Mouse (Mus musculus) hindbrain, embryonic 15.5 days (tissue): ENCODE measurements around the gene Osm. TPM values are rescaled to one million over a fixed set of nuclear protein-coding genes. Genes with fewer than 3 reads are reported as not detected.
A peak's percentile ranks its signal among the peaks of the same experiment; 100 is the strongest.

Source experiments
- ATAC-seq: fragments of 200-750 bp; cut with Nextera tagmentation; 2 replicates; pipeline ENCODE4 v1.8.0; 2017; ENCODE audit warnings: low read depth, moderate number of reproducible peaks, moderate TSS enrichment; ENCODE audit not compliant: low FRiP score
- H3K27ac ChIP-seq: fragments of 300-500 bp; sonication (generic); replicated peaks from 2 replicates; pipeline ENCODE4 v1.5.1; 2015; ENCODE audit warnings: mild to moderate bottlenecking, inconsistent platforms
- H3K27me3 ChIP-seq: fragments of 300-500 bp; sonication (generic); 2 replicates; pipeline ENCODE4 v1.6.1; 2015; ENCODE audit warnings: control low read depth, inconsistent platforms
- H3K36me3 ChIP-seq: fragments of 300-500 bp; sonication (generic); 2 replicates; pipeline ENCODE4 v1.6.1; 2015; ENCODE audit warnings: control low read depth, inconsistent platforms
- H3K4me1 ChIP-seq: fragments of 300-500 bp; sonication (generic); replicated peaks from 2 replicates; pipeline ENCODE4 v1.6.1; 2015; ENCODE audit warnings: control low read depth, inconsistent platforms
- H3K4me2 ChIP-seq: fragments of 300-500 bp; sonication (generic); 2 replicates; pipeline ENCODE4 v1.6.1; 2015; ENCODE audit warnings: moderate library complexity, mild to moderate bottlenecking, inconsistent platforms
- H3K4me3 ChIP-seq: fragments of 300-500 bp; sonication (generic); 2 replicates; pipeline ENCODE4 v1.5.1; 2015; ENCODE audit warnings: mild to moderate bottlenecking, inconsistent platforms
- H3K9ac ChIP-seq: fragments of 300-500 bp; sonication (generic); 2 replicates; pipeline ENCODE4 v1.6.1; 2015; ENCODE audit warnings: inconsistent platforms
- H3K9me3 ChIP-seq: fragments of 300-500 bp; sonication (generic); 2 replicates; pipeline ENCODE4 v1.6.1; 2016; ENCODE audit warnings: control low read depth, inconsistent platforms
- WGBS: fragments of 180-500 bp; shearing (Covaris S2); methylation state at CpG from one replicate; pipeline ENCODE4 v1.1.7; 2015; 5-methylcytosine and 5-hydroxymethylcytosine counted together
- polyA plus RNA-seq: library from polyadenylated mRNA; unstranded; fragments of >200 nt; fragmentation: Nextera tagmentation; extraction: Ambion mirVana; gene quantifications from 2 replicates; pipeline ENCODE4 v1.2.1, GENCODE M21; 2015

Osm gene
- polyA plus RNA-seq, 1 experiment from 2014 or later = not detected

DNA sequence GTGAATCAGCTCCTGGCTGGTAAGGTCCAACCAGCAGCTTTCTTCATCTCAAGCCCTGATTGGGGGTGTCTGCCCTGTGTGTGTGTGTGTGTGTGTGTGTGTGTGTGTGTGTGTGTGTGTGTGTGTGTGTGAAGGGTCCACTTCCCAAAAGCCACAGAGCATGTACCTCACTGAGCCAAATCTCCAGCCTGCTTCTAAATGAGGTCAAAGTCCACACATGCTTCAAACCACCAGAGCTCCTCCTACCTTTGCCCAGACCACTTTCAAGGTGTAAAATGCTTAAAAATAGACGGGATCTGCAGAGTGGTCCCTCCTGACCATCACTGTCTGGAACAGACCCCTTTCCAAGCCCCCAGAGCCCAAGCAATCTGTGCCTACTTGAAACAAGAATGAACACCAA, 27.1 kb downstream of the Osm start:
- H3K9me3 ChIP-seq = no peaks in the 10 kb centered on the region
- peaks cover 33% of the 10 kb centered on the region for H3K4me1 ChIP-seq
- peaks cover 32% of the 10 kb centered on the region for H3K27me3 ChIP-seq
- H3K4me2 ChIP-seq = no peak overlapping the region
- ATAC-seq = no peak
- 42% methylated on average over 1 of the region's 1 CpGs for WGBS
- H3K36me3 ChIP-seq = no peaks in the 10 kb centered on the region
- no peak overlapping the region for H3K4me3 ChIP-seq
- H3K9ac ChIP-seq = no peak overlapping the region
- H3K27ac ChIP-seq = no peak overlapping the region

DNA sequence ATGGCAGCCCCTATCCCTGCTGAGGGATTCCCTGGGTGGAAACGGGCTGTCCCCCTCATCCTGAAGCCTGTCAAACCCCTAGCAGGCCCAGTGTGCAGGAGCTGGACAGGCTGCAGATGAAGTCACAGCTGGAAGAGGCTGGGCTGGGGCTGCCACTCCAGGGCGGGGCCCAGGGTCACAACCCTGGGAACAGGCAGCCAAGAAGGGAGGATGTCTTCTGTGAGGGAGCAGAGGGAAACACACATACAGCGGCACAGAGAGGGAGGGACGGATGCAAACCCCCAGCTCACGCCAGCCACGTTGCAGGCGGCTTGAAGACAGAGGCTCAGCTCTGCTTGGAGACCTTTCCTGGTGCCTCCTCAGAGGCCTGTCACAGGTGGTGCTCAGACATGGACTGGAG, 27.8 kb downstream of the Osm start:
- ATAC-seq = no peak
- H3K4me3 ChIP-seq = no peak overlapping the region
- no peak overlapping the region for H3K27ac ChIP-seq
- H3K4me1 ChIP-seq = peaks cover 29% of the 10 kb centered on the region
- H3K27me3 ChIP-seq = peaks cover 36% of the 10 kb centered on the region
- no peak overlapping the region for H3K9ac ChIP-seq
- no peaks in the 10 kb centered on the region for H3K36me3 ChIP-seq
- no peaks in the 10 kb centered on the region for H3K9me3 ChIP-seq
- 72% methylated on average over 7 of the region's 7 CpGs for WGBS
- H3K4me2 ChIP-seq = no peak overlapping the region

DNA sequence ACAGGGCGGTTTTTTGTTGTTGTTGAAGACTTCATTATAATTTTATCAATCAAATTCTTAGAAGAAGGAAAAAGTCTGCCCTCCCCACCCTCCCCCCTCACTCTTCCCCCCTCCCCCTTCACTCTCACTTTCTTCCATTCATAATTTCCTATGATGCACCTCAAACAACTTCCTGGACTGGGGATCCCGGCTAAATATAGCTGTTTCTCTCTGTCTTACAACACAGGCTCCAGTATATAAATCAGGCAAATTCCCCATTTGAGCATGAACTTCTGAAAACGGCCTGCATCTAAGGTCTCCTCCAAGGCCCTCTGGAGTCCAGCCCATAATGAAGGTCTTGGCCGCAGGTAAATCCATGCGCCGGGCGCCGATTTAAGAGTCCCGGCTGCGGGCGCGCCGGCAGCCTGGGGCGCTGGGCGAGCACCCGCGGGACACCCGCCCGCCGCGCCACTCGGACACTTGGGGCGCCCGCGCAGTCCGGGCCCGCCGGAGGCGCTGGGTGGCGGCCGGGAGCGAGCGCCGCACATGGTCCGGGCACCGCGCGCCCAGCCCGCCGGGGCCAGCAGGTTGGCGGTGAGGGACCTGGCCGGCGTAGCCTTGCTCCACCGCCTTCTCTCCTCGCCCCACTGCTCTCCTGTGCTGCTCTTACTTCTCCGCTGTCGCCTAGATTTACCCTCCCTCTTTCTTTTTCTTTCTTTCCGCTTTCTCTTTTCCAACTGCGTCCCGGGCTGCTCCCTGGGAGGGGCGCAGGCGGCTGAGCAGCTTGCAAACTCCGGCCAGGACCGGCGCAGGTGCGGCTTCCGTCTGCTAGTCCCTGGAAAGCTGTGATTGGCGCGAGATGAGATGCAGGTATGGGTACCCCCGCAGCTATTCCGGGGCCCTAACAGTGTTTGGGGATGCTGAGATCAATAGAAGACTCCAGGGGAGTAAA, 30.3 kb downstream of the Osm start:
- no peaks in the 10 kb centered on the region for H3K36me3 ChIP-seq
- H3K27ac ChIP-seq = no peak overlapping the region
- peaks cover 20% of the 10 kb centered on the region for H3K4me1 ChIP-seq
- peak overlapping the region; percentile 94 for H3K4me2 ChIP-seq
- peaks cover 39% of the 10 kb centered on the region for H3K27me3 ChIP-seq
- ATAC-seq = no peak
- H3K9ac ChIP-seq = peak overlapping the region; percentile 55
- H3K4me3 ChIP-seq = peak overlapping the region; percentile 48
- H3K9me3 ChIP-seq = no peaks in the 10 kb centered on the region
- WGBS = 1% methylated on average over 58 of the region's 61 CpGs

DNA sequence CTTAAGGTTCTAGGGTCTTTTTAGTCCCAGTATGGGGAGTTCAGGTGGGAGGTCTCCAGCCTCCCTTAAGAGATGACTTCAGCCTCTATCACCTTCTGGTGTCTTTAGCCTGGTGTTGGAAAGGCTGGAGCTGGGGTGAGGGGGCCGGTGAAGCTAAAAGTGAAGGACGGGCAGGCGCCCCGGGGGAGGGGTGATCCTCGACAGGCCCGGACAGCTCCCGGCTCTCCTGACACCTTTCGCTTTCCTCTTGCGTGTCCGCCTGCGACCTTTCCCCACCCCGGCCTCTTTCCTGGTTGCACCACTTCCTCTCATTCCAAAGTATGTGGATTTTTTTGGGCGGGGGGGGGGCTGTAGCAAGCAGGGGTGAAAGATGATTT, 31.0 kb downstream of the Osm start:
- H3K27ac ChIP-seq = no peak overlapping the region
- H3K36me3 ChIP-seq = no peaks in the 10 kb centered on the region
- peak overlapping the region; percentile 48 for H3K4me3 ChIP-seq
- peaks cover 39% of the 10 kb centered on the region for H3K27me3 ChIP-seq
- no peaks in the 10 kb centered on the region for H3K9me3 ChIP-seq
- ATAC-seq = no peak
- H3K4me2 ChIP-seq = peak overlapping the region; percentile 94
- no peak overlapping the region for H3K9ac ChIP-seq
- 8% methylated on average over 13 of the region's 13 CpGs for WGBS
- H3K4me1 ChIP-seq = peaks cover 16% of the 10 kb centered on the region

DNA sequence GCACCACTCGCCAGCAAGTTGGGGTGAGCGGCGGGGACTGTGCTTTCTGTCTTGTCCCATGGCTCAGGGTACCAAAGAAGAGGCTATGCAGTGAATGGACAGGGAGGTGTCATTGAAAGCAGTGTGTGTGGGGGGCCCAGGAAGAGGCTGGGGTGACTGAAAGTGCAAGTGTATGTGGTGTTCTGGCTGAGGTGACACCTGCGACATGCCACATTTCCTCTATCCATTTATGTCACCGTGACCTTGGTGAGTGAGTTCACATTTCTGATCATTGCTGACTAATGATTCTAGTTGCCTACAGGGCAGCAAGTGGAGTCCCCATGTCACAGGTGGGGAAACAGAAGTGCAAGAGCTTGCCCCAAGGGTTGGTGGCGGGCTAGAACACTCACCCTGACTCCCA, 32.3 kb downstream of the Osm start:
- no peaks in the 10 kb centered on the region for H3K9me3 ChIP-seq
- H3K4me2 ChIP-seq = no peak overlapping the region
- no peak for ATAC-seq
- no peak overlapping the region for H3K27ac ChIP-seq
- H3K9ac ChIP-seq = no peak overlapping the region
- H3K4me1 ChIP-seq = peaks cover 11% of the 10 kb centered on the region
- 85% methylated on average over 6 of the region's 6 CpGs for WGBS
- H3K27me3 ChIP-seq = peaks cover 39% of the 10 kb centered on the region
- H3K4me3 ChIP-seq = no peak overlapping the region
- H3K36me3 ChIP-seq = no peaks in the 10 kb centered on the region

DNA sequence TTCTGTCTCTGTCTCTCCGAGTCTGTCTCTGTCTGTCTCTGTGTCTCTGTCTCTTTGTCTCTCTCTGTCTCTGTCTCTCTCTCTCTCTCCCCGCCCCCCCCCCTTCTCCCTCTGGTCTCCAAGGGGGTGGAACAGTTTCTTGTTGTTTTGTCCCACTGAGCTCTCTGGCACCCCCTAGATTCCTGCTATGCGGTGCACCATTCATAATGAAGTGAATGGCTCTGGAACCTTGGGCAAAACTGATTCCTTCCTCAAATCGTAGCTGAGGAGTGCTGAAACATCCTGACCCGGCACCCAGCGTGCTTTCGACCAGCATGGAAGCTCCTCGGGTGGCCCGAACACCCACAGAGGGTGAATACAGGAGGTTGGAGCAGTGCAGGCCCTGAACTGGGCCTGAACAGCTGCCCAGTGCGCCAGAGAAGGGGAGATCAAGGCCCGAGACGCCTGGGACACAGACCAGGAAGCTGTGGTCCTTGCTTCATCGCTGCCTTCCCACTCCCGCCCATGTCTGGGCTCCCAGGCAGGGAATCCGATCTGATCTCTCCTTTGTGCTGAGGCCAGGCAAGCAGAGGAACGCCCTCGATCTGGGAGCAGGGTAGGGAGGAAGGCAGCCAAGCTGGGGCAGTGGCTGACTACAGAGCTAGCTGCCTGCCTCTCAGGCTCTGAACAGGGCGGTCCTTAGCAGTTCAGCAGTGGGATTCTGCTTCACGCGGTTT, 34.7 kb downstream of the Osm start:
- H3K4me1 ChIP-seq = peaks cover 11% of the 10 kb centered on the region
- H3K9ac ChIP-seq = no peak overlapping the region
- ATAC-seq = no peak
- WGBS = 26% methylated on average over 20 of the region's 20 CpGs
- H3K36me3 ChIP-seq = no peaks in the 10 kb centered on the region
- no peak overlapping the region for H3K4me3 ChIP-seq
- H3K27ac ChIP-seq = no peak overlapping the region
- no peak overlapping the region for H3K4me2 ChIP-seq
- H3K27me3 ChIP-seq = peaks cover 23% of the 10 kb centered on the region
- H3K9me3 ChIP-seq = no peaks in the 10 kb centered on the region

DNA sequence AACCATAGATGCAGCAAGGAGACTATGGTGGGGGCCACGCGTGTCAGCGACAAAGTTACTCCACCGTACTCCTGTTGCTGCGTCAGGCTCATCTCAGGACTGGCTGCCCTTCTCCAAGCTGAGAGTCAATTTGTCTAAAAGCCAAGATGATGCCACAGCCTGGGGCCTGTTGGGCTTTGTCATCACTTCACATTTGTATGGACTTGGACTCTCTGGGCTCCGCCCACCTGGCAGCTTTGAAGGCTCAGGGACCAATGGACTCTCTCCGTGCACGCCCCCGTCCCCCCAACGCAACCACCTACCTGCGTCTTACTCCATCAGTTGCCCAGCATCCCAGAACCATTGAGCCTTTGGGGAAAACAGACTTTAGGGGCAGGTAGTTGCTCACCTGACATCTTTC, 35.3 kb downstream of the Osm start:
- peaks cover 6% of the 10 kb centered on the region for H3K4me1 ChIP-seq
- 62% methylated on average over 11 of the region's 11 CpGs for WGBS
- no peak overlapping the region for H3K4me2 ChIP-seq
- H3K36me3 ChIP-seq = no peaks in the 10 kb centered on the region
- H3K9me3 ChIP-seq = no peaks in the 10 kb centered on the region
- no peak overlapping the region for H3K9ac ChIP-seq
- ATAC-seq = no peak
- H3K4me3 ChIP-seq = no peak overlapping the region
- H3K27me3 ChIP-seq = peaks cover 21% of the 10 kb centered on the region
- no peak overlapping the region for H3K27ac ChIP-seq

DNA sequence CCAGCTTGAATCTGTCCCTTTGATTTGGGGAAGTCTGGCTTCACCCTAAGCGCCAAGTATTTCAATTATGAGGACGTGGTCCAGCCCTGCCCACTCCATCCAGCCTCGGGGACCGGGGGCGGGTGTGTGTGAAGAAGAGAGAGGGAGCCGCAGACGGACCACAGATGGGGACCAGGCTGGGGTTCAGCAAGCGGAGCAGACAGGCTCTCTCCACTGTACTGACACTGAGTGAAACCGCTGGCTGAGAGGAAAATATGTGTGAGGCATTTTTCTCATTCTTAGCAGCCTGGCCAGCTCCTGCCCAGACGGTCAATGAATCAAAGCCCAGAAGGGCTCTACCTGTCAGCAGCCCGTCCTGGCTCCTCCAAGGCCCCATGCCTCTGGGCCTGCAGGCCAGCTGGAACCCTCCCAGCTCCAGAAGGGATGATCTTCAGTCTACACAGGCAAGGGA, 40.2 kb downstream of the Osm start:
- Histone ChIP-seq H3K9me3 (no peaks in the 10 kb centered on the region), H3K9ac (no peak overlapping the region), H3K4me3 (no peak overlapping the region), H3K27me3 (no peaks in the 10 kb centered on the region), H3K4me2 (no peak overlapping the region), H3K27ac (no peak overlapping the region), H3K36me3 (no peaks in the 10 kb centered on the region), H3K4me1 (no peaks in the 10 kb centered on the region)
- ATAC-seq = peak; percentile 19; the same call in 1 of the 2 replicates
- 53% methylated on average over 11 of the region's 11 CpGs for WGBS

DNA sequence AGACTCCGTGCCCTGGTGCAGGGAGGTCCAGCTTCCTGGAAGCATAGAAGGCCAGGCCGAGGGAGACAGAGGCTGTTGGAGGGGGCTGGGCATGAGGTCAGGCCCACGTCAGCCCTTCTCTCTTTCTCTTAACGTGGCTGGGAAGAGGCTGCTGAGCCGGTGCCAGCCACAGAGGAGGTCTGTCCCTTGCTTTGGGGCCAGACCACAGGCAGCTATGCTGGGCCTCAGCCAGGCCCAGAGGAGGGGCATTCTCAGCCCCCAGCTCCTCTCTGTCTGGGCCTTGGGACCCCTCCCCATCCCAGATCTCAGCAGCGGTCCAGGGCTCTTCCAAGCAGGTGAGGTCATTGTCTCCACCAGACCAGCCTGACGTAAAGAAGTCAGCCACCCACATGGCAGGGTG, 43.7 kb downstream of the Osm start:
- Histone ChIP-seq H3K27me3 (no peaks in the 10 kb centered on the region), H3K9ac (no peak overlapping the region), H3K36me3 (no peaks in the 10 kb centered on the region), H3K4me3 (no peak overlapping the region), H3K9me3 (no peaks in the 10 kb centered on the region), H3K4me2 (no peak overlapping the region), H3K4me1 (no peaks in the 10 kb centered on the region), H3K27ac (no peak overlapping the region)
- no peak for ATAC-seq
- WGBS = 51% methylated on average over 7 of the region's 7 CpGs

DNA sequence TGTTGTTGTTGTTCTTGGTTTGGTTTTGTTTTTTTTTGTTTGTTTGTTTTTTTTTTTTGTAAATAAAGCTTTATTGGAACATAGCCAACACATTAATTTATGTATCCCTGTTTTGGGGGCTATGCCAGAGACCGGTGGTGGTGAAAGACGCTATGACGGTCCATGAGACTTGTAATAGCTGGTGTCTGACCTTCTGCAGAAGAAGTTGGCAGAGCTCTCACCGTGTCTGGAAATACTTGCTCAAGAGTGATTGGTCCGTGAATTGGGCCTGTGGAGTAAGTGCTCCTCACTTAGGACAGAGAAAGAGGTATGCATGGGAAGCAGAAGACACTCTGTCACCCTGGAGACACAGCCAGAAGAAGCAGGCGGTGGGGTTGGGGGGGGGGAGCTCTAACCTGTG, 45.6 kb downstream of the Osm start:
- WGBS = 78% methylated on average over 6 of the region's 6 CpGs
- no peak for ATAC-seq
- no peaks in the 10 kb centered on the region for H3K36me3 ChIP-seq
- H3K4me3 ChIP-seq = no peak overlapping the region
- H3K27me3 ChIP-seq = no peaks in the 10 kb centered on the region
- no peak overlapping the region for H3K27ac ChIP-seq
- H3K4me1 ChIP-seq = no peaks in the 10 kb centered on the region
- H3K9me3 ChIP-seq = no peaks in the 10 kb centered on the region
- no peak overlapping the region for H3K4me2 ChIP-seq
- no peak overlapping the region for H3K9ac ChIP-seq

DNA sequence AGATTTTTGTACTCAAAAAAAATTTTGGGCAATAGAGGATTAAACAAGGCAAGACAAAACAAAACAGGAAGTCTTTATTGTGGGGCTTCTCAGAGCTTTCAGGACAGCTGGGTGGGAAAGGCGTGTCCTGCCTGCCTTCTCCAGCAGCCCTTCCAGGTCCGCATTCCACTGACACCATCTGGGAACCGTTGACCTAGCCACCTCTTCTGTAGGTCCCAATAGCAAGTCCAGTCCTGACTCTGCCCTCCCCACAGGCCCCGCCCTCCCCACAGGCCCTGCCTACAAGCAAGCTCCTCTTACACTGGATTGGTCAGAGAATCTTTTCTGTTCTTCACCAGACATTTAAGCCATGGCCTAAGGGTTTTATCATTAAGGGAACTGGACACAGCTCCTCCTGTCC, 47.4 kb downstream of the Osm start:
- Histone ChIP-seq H3K4me1 (no peaks in the 10 kb centered on the region), H3K4me3 (no peak overlapping the region), H3K27me3 (no peaks in the 10 kb centered on the region), H3K4me2 (no peak overlapping the region), H3K27ac (no peak overlapping the region), H3K36me3 (no peaks in the 10 kb centered on the region), H3K9ac (no peak overlapping the region), H3K9me3 (no peaks in the 10 kb centered on the region)
- WGBS = 40% methylated on average over 4 of the region's 4 CpGs
- no peak for ATAC-seq

DNA sequence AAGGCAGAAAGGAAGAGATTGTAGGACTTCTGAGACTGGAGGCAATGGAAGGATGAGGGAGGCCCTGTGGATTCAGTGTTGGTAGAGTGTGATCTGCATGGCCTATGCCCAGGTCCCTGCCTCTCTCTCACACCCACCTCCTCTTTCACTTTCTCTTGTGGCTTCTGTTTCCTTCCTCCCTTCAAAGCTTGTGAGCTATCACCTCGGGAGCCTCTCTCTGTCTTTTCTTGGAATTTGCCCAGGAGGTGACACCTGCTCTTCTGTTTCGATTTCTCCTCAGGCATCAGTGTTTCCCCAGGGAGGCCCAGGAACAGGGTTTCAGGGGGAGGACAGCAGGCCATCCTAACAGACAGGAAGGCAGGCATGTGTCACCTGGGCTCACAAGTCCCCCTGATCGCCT, 53.1 kb downstream of the Osm start:
- H3K4me3 ChIP-seq = no peak overlapping the region
- WGBS = 67% methylated on average over 3 of the region's 3 CpGs
- H3K36me3 ChIP-seq = no peaks in the 10 kb centered on the region

More for the DNA sequence above, 53.1 kb downstream of the Osm start:
- no peaks in the 10 kb centered on the region; the same call in 1 of the 2 replicates for H3K4me1 ChIP-seq
- ATAC-seq = no peak
- no peak overlapping the region for H3K9ac ChIP-seq
- H3K4me2 ChIP-seq = no peak overlapping the region
- H3K27me3 ChIP-seq = no peaks in the 10 kb centered on the region
- no peak overlapping the region for H3K27ac ChIP-seq
- H3K9me3 ChIP-seq = no peaks in the 10 kb centered on the region
